Mouse (Mus musculus) CD4-positive, CD25-positive, alpha-beta regulatory T cell, adult 4 months (primary cell): ENCODE results near the gene Egfr. TPM values are rescaled to one million over a fixed set of nuclear protein-coding genes. Genes with fewer than 3 reads are reported as not detected.

Experiments used
- ATAC-seq: one replicate; pipeline ENCODE4 v1.8.0; 2017
- polyA plus RNA-seq, 2 experiments: library from polyadenylated mRNA; unstranded; fragments of 100-300 nt; shearing (Covaris generic); gene quantifications; one replicate each; pipeline ENCODE4 v1.2.1; 2017

The Egfr gene
- polyA plus RNA-seq, 2 experiments from 2014 or later: 0.19 to 1.3 TPM

GRCm38 (mm10) chr11:16900653-16901416 lies 148.8 kb downstream of the Egfr start:
- ATAC-seq: no peak

GRCm38 (mm10) chr11:16904302-16905011 lies 152.5 kb downstream of the Egfr start:
- no peak for ATAC-seq

- ATAC-seq: no peak
Observed at GRCm38 (mm10) chr11:16905012-16905332, 153.0 kb downstream of the Egfr start.

GRCm38 (mm10) chr11:16906530-16906929 lies 154.5 kb downstream of the Egfr start:
- no peak for ATAC-seq

- ATAC-seq: no peak
Observed at GRCm38 (mm10) chr11:16907517-16908129, 155.6 kb downstream of the Egfr start.

- no peak for ATAC-seq
Observed at GRCm38 (mm10) chr11:16914756-16915155, 162.8 kb downstream of the Egfr start.

GRCm38 (mm10) chr11:16915850-16916249 lies 163.8 kb downstream of the Egfr start:
- ATAC-seq: no peak

GRCm38 (mm10) chr11:16917512-16917911 lies 165.5 kb downstream of the Egfr start:
- no peak for ATAC-seq

- no peak for ATAC-seq
Observed at GRCm38 (mm10) chr11:16932159-16932558, 180.2 kb downstream of the Egfr start.

GRCm38 (mm10) chr11:16935577-16936236 lies 183.7 kb downstream of the Egfr start:
- no peak for ATAC-seq

GRCm38 (mm10) chr11:16941103-16941793 lies 189.2 kb downstream of the Egfr start:
- ATAC-seq: no peak

GRCm38 (mm10) chr11:16941973-16942452 lies 190.0 kb downstream of the Egfr start:
- ATAC-seq: no peak

GRCm38 (mm10) chr11:16943016-16943415 lies 191.0 kb downstream of the Egfr start:
- ATAC-seq: no peak

- ATAC-seq: no peak
Observed at GRCm38 (mm10) chr11:16948756-16949155, 196.8 kb downstream of the Egfr start.

- no peak for ATAC-seq
Observed at GRCm38 (mm10) chr11:16950226-16950975, 198.4 kb downstream of the Egfr start.

GRCm38 (mm10) chr11:16950976-16951760 lies 199.2 kb downstream of the Egfr start, which contains the start of gene Fbxo48:
Gene Fbxo48 (plus strand): TSS chr11:16951375.
- ATAC-seq: peak; percentile 98

GRCm38 (mm10) chr11:16951761-16952010 lies 199.7 kb downstream of the Egfr start:
- no peak for ATAC-seq

GRCm38 (mm10) chr11:16956115-16956862 lies 204.3 kb downstream of the Egfr start:
- peak; percentile 65 for ATAC-seq

- ATAC-seq: peak; percentile 38
Observed at GRCm38 (mm10) chr11:16957030-16957429, 205.0 kb downstream of the Egfr start.

GRCm38 (mm10) chr11:16958520-16958919 lies 206.5 kb downstream of the Egfr start:
- ATAC-seq: no peak
